Mouse (Mus musculus): ENCODE measurements at regions not wholly inside any gene's neighbourhood (a gene's known extent, or its start where the extent isn't known, plus 50 kb on each side); places are given as distances from the start of the nearest gene placed in this dataset.

GRCm38 (mm10) chr10:115717064-115717463 is 99.6 kb upstream of the Tspan8 start:
- ATAC-seq (ENCODE audit: low FRiP score), result peak; percentile 54; the same call in 1 of the 2 replicates
- no peak overlapping the region for H3K4me3 ChIP-seq (ENCODE audit: low read depth, low read length)
- 94% methylated on average over 8 of the region's 8 CpGs for WGBS

DNA sequence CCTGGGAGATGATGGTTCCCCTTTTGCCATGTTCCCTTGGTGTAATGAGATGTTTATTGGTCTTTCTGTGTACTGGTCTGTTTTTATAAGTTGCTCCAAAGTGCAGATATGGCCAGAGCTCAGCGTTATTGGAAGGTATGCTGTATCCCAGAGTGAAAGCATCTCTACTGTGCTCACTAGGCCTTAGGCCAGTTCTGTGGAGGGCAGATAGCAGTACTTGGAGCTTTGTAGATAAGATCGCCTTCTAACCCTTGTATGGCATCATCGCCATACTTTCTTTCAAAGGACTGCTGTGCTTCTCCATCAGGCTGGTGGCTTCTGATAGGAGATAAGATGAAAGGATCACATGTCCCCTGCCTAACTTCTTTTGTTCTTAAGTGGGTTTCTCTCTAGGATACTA is 94.0 kb upstream of the Tspan8 start:
- ATAC-seq (ENCODE audit: low FRiP score), result no peak
- H3K4me3 ChIP-seq (ENCODE audit: low read depth, low read length), result no peak overlapping the region
- no peak overlapping the region for H3K4me2 ChIP-seq
- H3K4me1 ChIP-seq (ENCODE audit: control insufficient read depth, insufficient read depth, low read length), result no peaks in the 10 kb centered on the region
- H3K27me3 ChIP-seq (ENCODE audit: control insufficient read depth, insufficient read depth, low read length), result no peaks in the 10 kb centered on the region
- no peak overlapping the region for H3K9ac ChIP-seq (ENCODE audit: low read length)
- H3K36me3 ChIP-seq (ENCODE audit: control insufficient read depth, insufficient read depth, low read length), result no peaks in the 10 kb centered on the region
- 88% methylated on average over 3 of the region's 3 CpGs for WGBS
- DNase-seq (ENCODE audit: low spot score, missing footprints), result peak; percentile 28
- no peak overlapping the region for H3K27ac ChIP-seq (ENCODE audit: low read depth, low read length)
- H3K9me3 ChIP-seq (ENCODE audit: control insufficient read depth, low read length), result no peaks in the 10 kb centered on the region

More at GRCm38 (mm10) chr10:115717064-115717463, 99.6 kb upstream of the Tspan8 start:
- H3K27ac ChIP-seq (ENCODE audit: low read depth, low read length), result no peak overlapping the region
- peak; percentile 74 for DNase-seq (ENCODE audit: low spot score, missing footprints)
- no peaks in the 10 kb centered on the region for H3K27me3 ChIP-seq (ENCODE audit: control insufficient read depth, insufficient read depth, low read length)
- no peaks in the 10 kb centered on the region for H3K4me1 ChIP-seq (ENCODE audit: control insufficient read depth, insufficient read depth, low read length)
- H3K9ac ChIP-seq (ENCODE audit: low read length), result no peak overlapping the region
- H3K9me3 ChIP-seq (ENCODE audit: control insufficient read depth, low read length), result no peaks in the 10 kb centered on the region
- no peaks in the 10 kb centered on the region for H3K36me3 ChIP-seq (ENCODE audit: control insufficient read depth, insufficient read depth, low read length)
- no peak overlapping the region for H3K4me2 ChIP-seq

DNA sequence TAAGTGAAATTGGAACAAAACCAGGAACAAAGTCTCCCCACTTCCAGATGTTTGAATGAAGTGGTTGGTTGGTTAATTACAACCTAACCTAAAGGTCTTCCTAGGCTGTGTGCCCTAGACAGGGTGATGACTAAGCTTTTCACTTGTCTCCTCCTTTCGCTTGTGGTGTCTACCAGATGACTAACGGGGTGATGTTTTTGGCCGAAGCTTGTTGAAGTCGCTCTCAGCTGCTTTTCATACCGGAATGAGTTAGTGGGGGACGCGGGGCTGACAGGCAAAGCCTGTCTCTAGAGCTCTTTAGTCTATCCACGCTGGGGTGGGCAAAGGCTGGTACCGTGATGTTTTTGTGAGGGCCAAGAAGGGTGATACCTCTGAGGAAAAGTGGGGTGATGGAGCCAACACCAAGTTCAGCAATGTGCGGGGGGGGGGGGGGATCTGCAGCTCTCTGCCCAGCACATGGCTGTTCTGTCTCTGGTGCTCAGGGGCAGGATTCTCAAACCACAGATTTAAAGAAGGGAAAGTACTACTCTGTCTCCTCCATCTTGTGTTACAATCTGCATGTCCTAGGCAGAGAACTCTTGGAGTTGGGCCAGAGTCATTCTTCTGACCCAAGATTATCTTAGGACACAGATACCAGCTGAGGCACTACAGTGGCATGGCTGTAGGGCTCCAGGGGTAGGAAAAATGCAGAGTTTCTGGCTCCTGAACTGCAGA is 73.8 kb upstream of the Tspan8 start:
- no peaks in the 10 kb centered on the region for H3K27me3 ChIP-seq (ENCODE audit: control insufficient read depth, insufficient read depth, low read length)
- ATAC-seq (ENCODE audit: low FRiP score) (no peak), DNase-seq (ENCODE audit: low spot score, missing footprints) (peak; percentile 59)
- no peaks in the 10 kb centered on the region for H3K36me3 ChIP-seq (ENCODE audit: control insufficient read depth, insufficient read depth, low read length)
- no peaks in the 10 kb centered on the region for H3K4me1 ChIP-seq (ENCODE audit: control insufficient read depth, insufficient read depth, low read length)
- 93% methylated on average over 10 of the region's 10 CpGs for WGBS
- H3K9me3 ChIP-seq (ENCODE audit: control insufficient read depth, low read length), result no peaks in the 10 kb centered on the region
- H3K4me3 ChIP-seq (ENCODE audit: low read depth, low read length), result no peak overlapping the region
- H3K9ac ChIP-seq (ENCODE audit: low read length), result no peak overlapping the region
- H3K4me2 ChIP-seq, result no peak overlapping the region
- H3K27ac ChIP-seq (ENCODE audit: low read depth, low read length), result no peak overlapping the region

- H3K9ac ChIP-seq (ENCODE audit: low read length), result no peak overlapping the region
- no peak overlapping the region for H3K27ac ChIP-seq (ENCODE audit: low read depth, low read length)
- DNase-seq (ENCODE audit: low spot score, missing footprints), result no peak
- no peaks in the 10 kb centered on the region for H3K4me1 ChIP-seq (ENCODE audit: control insufficient read depth, insufficient read depth, low read length)
- no peaks in the 10 kb centered on the region for H3K36me3 ChIP-seq (ENCODE audit: control insufficient read depth, insufficient read depth, low read length)
- H3K4me2 ChIP-seq, result no peak overlapping the region
- 58% methylated on average over 2 of the region's 2 CpGs for WGBS
- no peaks in the 10 kb centered on the region for H3K27me3 ChIP-seq (ENCODE audit: control insufficient read depth, insufficient read depth, low read length)
- H3K9me3 ChIP-seq (ENCODE audit: control insufficient read depth, low read length), result no peaks in the 10 kb centered on the region
- H3K4me3 ChIP-seq (ENCODE audit: low read depth, low read length), result no peak overlapping the region
- ATAC-seq (ENCODE audit: low FRiP score), result no peak
Measured at GRCm38 (mm10) chr10:115749844-115750243, 66.8 kb upstream of the Tspan8 start.

GRCm38 (mm10) chr10:115750250-115750649 is 66.4 kb upstream of the Tspan8 start:
- H3K4me3 ChIP-seq (ENCODE audit: low read depth, low read length), result no peak overlapping the region
- no peaks in the 10 kb centered on the region for H3K27me3 ChIP-seq (ENCODE audit: control insufficient read depth, insufficient read depth, low read length)
- no peak overlapping the region for H3K27ac ChIP-seq (ENCODE audit: low read depth, low read length)
- 88% methylated on average over 5 of the region's 5 CpGs for WGBS
- ATAC-seq (ENCODE audit: low FRiP score) (no peak), DNase-seq (ENCODE audit: low spot score, missing footprints) (no peak)
- H3K9me3 ChIP-seq (ENCODE audit: control insufficient read depth, low read length), result no peaks in the 10 kb centered on the region
- no peaks in the 10 kb centered on the region for H3K4me1 ChIP-seq (ENCODE audit: control insufficient read depth, insufficient read depth, low read length)
- no peaks in the 10 kb centered on the region for H3K36me3 ChIP-seq (ENCODE audit: control insufficient read depth, insufficient read depth, low read length)
- no peak overlapping the region for H3K4me2 ChIP-seq
- H3K9ac ChIP-seq (ENCODE audit: low read length), result no peak overlapping the region

GRCm38 (mm10) chr10:115758667-115759066 is 58.0 kb upstream of the Tspan8 start:
- Histone ChIP-seq H3K9ac (ENCODE audit: low read length) (no peak overlapping the region), H3K4me3 (ENCODE audit: low read depth, low read length) (no peak overlapping the region), H3K36me3 (ENCODE audit: control insufficient read depth, insufficient read depth, low read length) (no peaks in the 10 kb centered on the region), H3K4me2 (no peak overlapping the region), H3K4me1 (ENCODE audit: control insufficient read depth, insufficient read depth, low read length) (no peaks in the 10 kb centered on the region), H3K27ac (ENCODE audit: low read depth, low read length) (no peak overlapping the region), H3K27me3 (ENCODE audit: control insufficient read depth, insufficient read depth, low read length) (no peaks in the 10 kb centered on the region), H3K9me3 (ENCODE audit: control insufficient read depth, low read length) (no peaks in the 10 kb centered on the region)
- ATAC-seq (ENCODE audit: low FRiP score) (no peak), DNase-seq (ENCODE audit: low spot score, missing footprints) (no peak)
- 82% methylated on average over 1 of the region's 1 CpGs for WGBS
